Mouse (Mus musculus): ENCODE results near the gene Armcx6. TPM values are rescaled to one million over a fixed set of nuclear protein-coding genes. Genes with fewer than 3 reads are reported as not detected.
"Not testable (repeated sequence)": the region's sequence is repeated elsewhere in the genome, so short reads cannot be mapped to it uniquely, and the experiment has no call there.

Armcx6 gene
- polyA plus RNA-seq, 1 experiment from 2014 or later, result 11.9 TPM

- Histone ChIP-seq H3K4me3 (ENCODE audit: low read depth, low read length) (no peak overlapping the region), H3K9me3 (ENCODE audit: low read length) (no peaks in the 10 kb centered on the region), H3K4me2 (replicated peaks; ENCODE audit: low read depth, low read length) (no peak overlapping the region), H3K9ac (replicated peaks; ENCODE audit: low read depth) (no peak overlapping the region), H3K36me3 (ENCODE audit: insufficient read depth, low read length) (no peaks in the 10 kb centered on the region), H3K27ac (ENCODE audit: low read length) (no peak overlapping the region), H3K4me1 (ENCODE audit: insufficient read depth, low read depth, low read length) (no peaks in the 10 kb centered on the region), H3K27me3 (replicated peaks; ENCODE audit: insufficient read depth, low read length) (no peaks in the 10 kb centered on the region)
- ATAC-seq (no peak), DNase-seq (ENCODE audit: low spot score) (peak; percentile 17)
- TF ChIP-seq CTCF (IDR thresholded peaks at IDR 0.05), result no peak
- no peak for TF ChIP-seq EP300 (IDR thresholded peaks at IDR 0.05)
- WGBS, result 19% methylated on average over 4 of the region's 4 CpGs
Observed at GRCm38 (mm10) chrX:134752584-134752983, 1.4 kb upstream of the Armcx6 start.

- Histone ChIP-seq H3K27ac (ENCODE audit: low read length) (no peak overlapping the region), H3K27me3 (replicated peaks; ENCODE audit: insufficient read depth, low read length) (no peaks in the 10 kb centered on the region), H3K4me3 (ENCODE audit: low read depth, low read length) (no peak overlapping the region), H3K9ac (replicated peaks; ENCODE audit: low read depth) (no peak overlapping the region), H3K9me3 (ENCODE audit: low read length) (no peaks in the 10 kb centered on the region), H3K36me3 (ENCODE audit: insufficient read depth, low read length) (no peaks in the 10 kb centered on the region), H3K4me1 (ENCODE audit: insufficient read depth, low read depth, low read length) (no peaks in the 10 kb centered on the region), H3K4me2 (replicated peaks; ENCODE audit: low read depth, low read length) (no peak overlapping the region)
- TF ChIP-seq EP300 (IDR thresholded peaks at IDR 0.05) (no peak), CTCF (IDR thresholded peaks at IDR 0.05) (no peak)
- 47% methylated on average over 2 of the region's 2 CpGs for WGBS
- DNase-seq (ENCODE audit: low spot score), result no peak
- ATAC-seq, result no peak
Observed at GRCm38 (mm10) chrX:134751910-134752309, 693 bp upstream of the Armcx6 start.

GRCm38 (mm10) chrX:134746459-134746858 is 4.8 kb downstream of the Armcx6 start:
- Histone ChIP-seq H3K4me3 (ENCODE audit: low read depth, low read length) (no peak overlapping the region), H3K36me3 (ENCODE audit: insufficient read depth, low read length) (no peaks in the 10 kb centered on the region), H3K4me1 (ENCODE audit: insufficient read depth, low read depth, low read length) (no peaks in the 10 kb centered on the region), H3K9ac (replicated peaks; ENCODE audit: low read depth) (no peak overlapping the region), H3K27ac (ENCODE audit: low read length) (no peak overlapping the region), H3K27me3 (replicated peaks; ENCODE audit: insufficient read depth, low read length) (no peaks in the 10 kb centered on the region), H3K9me3 (ENCODE audit: low read length) (no peaks in the 10 kb centered on the region), H3K4me2 (replicated peaks; ENCODE audit: low read depth, low read length) (no peak overlapping the region)
- ATAC-seq (0 out of 2 replicates have a peak, but pooled peaks have one; percentile 27), DNase-seq (ENCODE audit: low spot score) (peak; percentile 39)
- TF ChIP-seq CTCF (IDR thresholded peaks at IDR 0.05), result peak; percentile 78
- TF ChIP-seq EP300 (IDR thresholded peaks at IDR 0.05), result no peak
- WGBS, result 17% methylated on average over 5 of the region's 5 CpGs

- Histone ChIP-seq H3K27ac (ENCODE audit: low read length) (no peak overlapping the region), H3K36me3 (ENCODE audit: insufficient read depth, low read length) (no peaks in the 10 kb centered on the region), H3K9me3 (ENCODE audit: low read length) (no peaks in the 10 kb centered on the region), H3K4me1 (ENCODE audit: insufficient read depth, low read depth, low read length) (no peaks in the 10 kb centered on the region), H3K9ac (replicated peaks; ENCODE audit: low read depth) (no peak overlapping the region), H3K4me3 (ENCODE audit: low read depth, low read length) (no peak overlapping the region), H3K27me3 (replicated peaks; ENCODE audit: insufficient read depth, low read length) (no peaks in the 10 kb centered on the region), H3K4me2 (replicated peaks; ENCODE audit: low read depth, low read length) (no peak overlapping the region)
- DNase-seq (ENCODE audit: low spot score) (no peak), ATAC-seq (no peak)
- WGBS, result 54% methylated on average over 5 of the region's 5 CpGs
- no peak for TF ChIP-seq CTCF (IDR thresholded peaks at IDR 0.05)
- TF ChIP-seq EP300 (IDR thresholded peaks at IDR 0.05), result no peak
Observed at GRCm38 (mm10) chrX:134741862-134742261, 9.4 kb downstream of the Armcx6 start.

GRCm38 (mm10) chrX:134739160-134739559 is 12.1 kb downstream of the Armcx6 start:
- Histone ChIP-seq H3K27ac (ENCODE audit: low read length) (no peak overlapping the region), H3K9me3 (ENCODE audit: low read length) (no peaks in the 10 kb centered on the region), H3K4me1 (ENCODE audit: insufficient read depth, low read depth, low read length) (no peaks in the 10 kb centered on the region), H3K27me3 (replicated peaks; ENCODE audit: insufficient read depth, low read length) (no peaks in the 10 kb centered on the region), H3K9ac (replicated peaks; ENCODE audit: low read depth) (no peak overlapping the region), H3K36me3 (ENCODE audit: insufficient read depth, low read length) (no peaks in the 10 kb centered on the region), H3K4me2 (replicated peaks; ENCODE audit: low read depth, low read length) (no peak overlapping the region), H3K4me3 (ENCODE audit: low read depth, low read length) (no peak overlapping the region)
- TF ChIP-seq EP300 (IDR thresholded peaks at IDR 0.05), result no peak
- no peak for TF ChIP-seq CTCF (IDR thresholded peaks at IDR 0.05)
- no peak for ATAC-seq
- 55% methylated on average over 4 of the region's 4 CpGs for WGBS
- no peak for DNase-seq (ENCODE audit: low spot score)

- Histone ChIP-seq H3K27ac (ENCODE audit: low read length) (no peak overlapping the region), H3K9me3 (ENCODE audit: low read length) (no peaks in the 10 kb centered on the region), H3K36me3 (ENCODE audit: insufficient read depth, low read length) (no peaks in the 10 kb centered on the region), H3K4me3 (ENCODE audit: low read depth, low read length) (no peak overlapping the region), H3K9ac (replicated peaks; ENCODE audit: low read depth) (no peak overlapping the region), H3K4me2 (replicated peaks; ENCODE audit: low read depth, low read length) (no peak overlapping the region), H3K27me3 (replicated peaks; ENCODE audit: insufficient read depth, low read length) (no peaks in the 10 kb centered on the region), H3K4me1 (ENCODE audit: insufficient read depth, low read depth, low read length) (no peaks in the 10 kb centered on the region)
- 94% methylated on average over 1 of the region's 1 CpGs for WGBS
- DNase-seq (ENCODE audit: low spot score) (no peak), ATAC-seq (no peak)
- TF ChIP-seq EP300 (IDR thresholded peaks at IDR 0.05), result no peak
- TF ChIP-seq CTCF (IDR thresholded peaks at IDR 0.05), result no peak
Observed at GRCm38 (mm10) chrX:134737796-134738195, 13.4 kb downstream of the Armcx6 start.

GRCm38 (mm10) chrX:134729778-134730177 is 21.4 kb downstream of the Armcx6 start:
- Histone ChIP-seq H3K4me2 (replicated peaks; ENCODE audit: low read depth, low read length) (no peak overlapping the region), H3K4me1 (ENCODE audit: insufficient read depth, low read depth, low read length) (no peaks in the 10 kb centered on the region), H3K9ac (replicated peaks; ENCODE audit: low read depth) (no peak overlapping the region), H3K27me3 (replicated peaks; ENCODE audit: insufficient read depth, low read length) (no peaks in the 10 kb centered on the region), H3K9me3 (ENCODE audit: low read length) (no peaks in the 10 kb centered on the region), H3K4me3 (ENCODE audit: low read depth, low read length) (no peak overlapping the region), H3K27ac (ENCODE audit: low read length) (no peak overlapping the region), H3K36me3 (ENCODE audit: insufficient read depth, low read length) (no peaks in the 10 kb centered on the region)
- WGBS, result 39% methylated on average over 4 of the region's 4 CpGs
- ATAC-seq, result no peak
- DNase-seq (ENCODE audit: low spot score), result peak; percentile 56
- peak; percentile 72 for TF ChIP-seq CTCF (IDR thresholded peaks at IDR 0.05)
- TF ChIP-seq EP300 (IDR thresholded peaks at IDR 0.05), result no peak

- not testable (repeated sequence) for H3K9me3 ChIP-seq (ENCODE audit: low read length); H3K4me2 ChIP-seq (replicated peaks; ENCODE audit: low read depth, low read length); DNase-seq (ENCODE audit: low spot score); H3K4me3 ChIP-seq (ENCODE audit: low read depth, low read length); H3K27ac ChIP-seq (ENCODE audit: low read length); ATAC-seq; H3K36me3 ChIP-seq (ENCODE audit: insufficient read depth, low read length); H3K27me3 ChIP-seq (replicated peaks; ENCODE audit: insufficient read depth, low read length); H3K4me1 ChIP-seq (ENCODE audit: insufficient read depth, low read depth, low read length); H3K9ac ChIP-seq (replicated peaks; ENCODE audit: low read depth)
- 41% methylated on average over 1 of the region's 2 CpGs for WGBS
Observed at GRCm38 (mm10) chrX:134723762-134724161, 27.5 kb downstream of the Armcx6 start.

Data from lung, postnatal 0 days (tissue).